Mouse (Mus musculus) layer of hippocampus, adult 2 months (tissue): ENCODE measurements around the gene Uhrf2. TPM values are rescaled to one million over a fixed set of nuclear protein-coding genes. Genes with fewer than 3 reads are reported as not detected.
A peak's percentile ranks its signal among the peaks of the same experiment; 100 is the strongest.

Source experiments
- DNase-seq, 2 experiments: peaks; one replicate each; pipeline ENCODE4 v3.0.0; 2022; ENCODE audit warnings: low spot score in 2 of 2
- H3K27ac ChIP-seq: fragments of 200-600 bp; 2 replicates; pipeline ENCODE4 v1.8.1; 2022
- H3K4me3 ChIP-seq: fragments of 200-600 bp; 2 replicates; pipeline ENCODE4 v1.8.1; 2022; ENCODE audit warnings: mild to moderate bottlenecking
- CTCF ChIP-seq: fragments of 200-600 bp; conservative IDR thresholded peaks from 2 replicates; pipeline ENCODE4 v1.8.1; 2022; ENCODE audit warnings: antibody characterized with exemption, mild to moderate bottlenecking, moderate library complexity
- total RNA-seq, 2 experiments: library from RNA; stranded (reverse); gene quantifications; 2 replicates each; pipeline ENCODE4 v1.2.3; 2021

The Uhrf2 gene
- total RNA-seq, 2 experiments from 2014 or later = 63.5 to 69.5 TPM

- no peak for DNase-seq
Measured at GRCm38 (mm10) chr19:30029002-30029710, 1.2 kb upstream of the Uhrf2 start.

GRCm38 (mm10) chr19:30030636-30031467, 539 bp downstream of the Uhrf2 start:
- Histone ChIP-seq H3K4me3 (peak overlapping the region; percentile 84), H3K27ac (peak overlapping the region; percentile 93)
- TF ChIP-seq CTCF = no peak
- DNase-seq = peak in 1 of 2 experiments; percentile 22

More at GRCm38 (mm10) chr19:30029002-30029710, 1.2 kb upstream of the Uhrf2 start:
- Histone ChIP-seq H3K27ac (peak overlapping the region; percentile 93; the same call in 1 of the 2 replicates), H3K4me3 (no peak overlapping the region)
- no peak for TF ChIP-seq CTCF

GRCm38 (mm10) chr19:30031468-30031931, 1.2 kb downstream of the Uhrf2 start:
- H3K4me3 ChIP-seq = peak overlapping the region; percentile 84
- peak overlapping the region; percentile 93; the same call in 1 of the 2 replicates for H3K27ac ChIP-seq
- no peak for TF ChIP-seq CTCF
- no peak for DNase-seq

- Histone ChIP-seq H3K27ac (no peak overlapping the region), H3K4me3 (peak overlapping the region; percentile 84)
- TF ChIP-seq CTCF = no peak
- no peak for DNase-seq
Measured at GRCm38 (mm10) chr19:30032206-30032605, 1.9 kb downstream of the Uhrf2 start.

- TF ChIP-seq CTCF = no peak
- Histone ChIP-seq H3K4me3 (no peak overlapping the region), H3K27ac (no peak overlapping the region)
- no peak for DNase-seq
Measured at GRCm38 (mm10) chr19:30035361-30035760, 5.0 kb downstream of the Uhrf2 start.

- no peak for TF ChIP-seq CTCF
- H3K4me3 ChIP-seq = no peak overlapping the region
- no peak for DNase-seq
- no peak overlapping the region for H3K27ac ChIP-seq
Measured at GRCm38 (mm10) chr19:30043691-30044090, 13.4 kb downstream of the Uhrf2 start.

GRCm38 (mm10) chr19:30044630-30045029, 14.3 kb downstream of the Uhrf2 start:
- DNase-seq = no peak
- peak; percentile 43 for TF ChIP-seq CTCF
- Histone ChIP-seq H3K4me3 (no peak overlapping the region), H3K27ac (no peak overlapping the region)

- TF ChIP-seq CTCF = peak; percentile 71
- H3K4me3 ChIP-seq = no peak overlapping the region
- DNase-seq = no peak
- H3K27ac ChIP-seq = no peak overlapping the region
Measured at GRCm38 (mm10) chr19:30045857-30046256, 15.5 kb downstream of the Uhrf2 start.

GRCm38 (mm10) chr19:30050584-30050983, 20.3 kb downstream of the Uhrf2 start:
- no peak overlapping the region for H3K27ac ChIP-seq
- TF ChIP-seq CTCF = no peak
- no peak for DNase-seq
- no peak overlapping the region for H3K4me3 ChIP-seq

- no peak for TF ChIP-seq CTCF
- no peak overlapping the region for H3K4me3 ChIP-seq
- no peak for DNase-seq
- H3K27ac ChIP-seq = no peak overlapping the region
Measured at GRCm38 (mm10) chr19:30051479-30051878, 21.2 kb downstream of the Uhrf2 start.

- H3K27ac ChIP-seq = no peak overlapping the region
- H3K4me3 ChIP-seq = no peak overlapping the region
- TF ChIP-seq CTCF = no peak
- DNase-seq = no peak
Measured at GRCm38 (mm10) chr19:30054218-30054617, 23.9 kb downstream of the Uhrf2 start.

GRCm38 (mm10) chr19:30065797-30066196, 35.5 kb downstream of the Uhrf2 start:
- no peak for TF ChIP-seq CTCF
- Histone ChIP-seq H3K27ac (no peak overlapping the region), H3K4me3 (no peak overlapping the region)
- DNase-seq = no peak

- Histone ChIP-seq H3K4me3 (no peak overlapping the region), H3K27ac (no peak overlapping the region)
- TF ChIP-seq CTCF = 0 out of 2 replicates have a peak, but pooled peaks have one; percentile 5
- no peak for DNase-seq
Measured at GRCm38 (mm10) chr19:30090163-30090562, 59.9 kb downstream of the Uhrf2 start.
